Mouse (Mus musculus): ENCODE results near the gene Hs3st2.

Hs3st2 gene

GRCm38 (mm10) chr7:121464441-121464840, 72.8 kb downstream of the Hs3st2 start:
- no peak for DNase-seq

GRCm38 (mm10) chr7:121465111-121465510, 73.5 kb downstream of the Hs3st2 start:
- DNase-seq = no peak

GRCm38 (mm10) chr7:121466331-121466730, 74.7 kb downstream of the Hs3st2 start:
- no peak for DNase-seq

GRCm38 (mm10) chr7:121469435-121469834, 77.8 kb downstream of the Hs3st2 start:
- peak; percentile 60 for DNase-seq

- no peak for DNase-seq
Measured at GRCm38 (mm10) chr7:121478302-121478701, 86.6 kb downstream of the Hs3st2 start.

GRCm38 (mm10) chr7:121480106-121480505, 88.4 kb downstream of the Hs3st2 start:
- DNase-seq = no peak

GRCm38 (mm10) chr7:121484590-121484989, 92.9 kb downstream of the Hs3st2 start:
- DNase-seq = no peak

GRCm38 (mm10) chr7:121485266-121485665, 93.6 kb downstream of the Hs3st2 start:
- no peak for DNase-seq

- DNase-seq = no peak
Measured at GRCm38 (mm10) chr7:121487291-121487690, 95.6 kb downstream of the Hs3st2 start.

- DNase-seq = no peak
Measured at GRCm38 (mm10) chr7:121489401-121489800, 97.7 kb downstream of the Hs3st2 start.

GRCm38 (mm10) chr7:121491455-121492005, 99.9 kb downstream of the Hs3st2 start:
- DNase-seq = no peak

- no peak for DNase-seq
Measured at GRCm38 (mm10) chr7:121500516-121500915, 108.9 kb downstream of the Hs3st2 start.

- DNase-seq = no peak
Measured at GRCm38 (mm10) chr7:121501666-121502065, 110.0 kb downstream of the Hs3st2 start.

- no peak for DNase-seq
Measured at GRCm38 (mm10) chr7:121516727-121517126, 125.1 kb downstream of the Hs3st2 start.

GRCm38 (mm10) chr7:121517165-121517591, 125.5 kb downstream of the Hs3st2 start:
- DNase-seq = no peak

- no peak for DNase-seq
Measured at GRCm38 (mm10) chr7:121522125-121522524, 130.5 kb downstream of the Hs3st2 start.

- DNase-seq = no peak
Measured at GRCm38 (mm10) chr7:121529023-121529422, 137.4 kb downstream of the Hs3st2 start.

GRCm38 (mm10) chr7:121533639-121534038, 142.0 kb downstream of the Hs3st2 start:
- no peak for DNase-seq

- DNase-seq = no peak
Measured at GRCm38 (mm10) chr7:121534386-121534785, 142.7 kb downstream of the Hs3st2 start.

- DNase-seq = no peak
Measured at GRCm38 (mm10) chr7:121535987-121536386, 144.3 kb downstream of the Hs3st2 start.

GRCm38 (mm10) chr7:121539405-121540275, 148.0 kb downstream of the Hs3st2 start:
- peak; percentile 9 for DNase-seq

GRCm38 (mm10) chr7:121542458-121542857, 150.8 kb downstream of the Hs3st2 start:
- DNase-seq = no peak

- DNase-seq = no peak
Measured at GRCm38 (mm10) chr7:121549329-121550022, 157.8 kb downstream of the Hs3st2 start.
